Mouse (Mus musculus) cerebellum, adult 2 months (tissue): ENCODE measurements around the gene Btf3.

Experiments
- CTCF ChIP-seq: fragments of 200-500 bp; IDR thresholded peaks from 2 replicates; pipeline ENCODE4 v1.5.1; 2011; ENCODE audit warnings: low read depth, mild to moderate bottlenecking, control low read depth, low read length, moderate library complexity, borderline replicate concordance; ENCODE audit not compliant: insufficient read depth
- POLR2A ChIP-seq: fragments of 200-500 bp; IDR thresholded peaks from 2 replicates; pipeline ENCODE4 v1.6.1; 2011; ENCODE audit warnings: low read length, control low read depth, borderline replicate concordance; ENCODE audit not compliant: insufficient read depth

DNA sequence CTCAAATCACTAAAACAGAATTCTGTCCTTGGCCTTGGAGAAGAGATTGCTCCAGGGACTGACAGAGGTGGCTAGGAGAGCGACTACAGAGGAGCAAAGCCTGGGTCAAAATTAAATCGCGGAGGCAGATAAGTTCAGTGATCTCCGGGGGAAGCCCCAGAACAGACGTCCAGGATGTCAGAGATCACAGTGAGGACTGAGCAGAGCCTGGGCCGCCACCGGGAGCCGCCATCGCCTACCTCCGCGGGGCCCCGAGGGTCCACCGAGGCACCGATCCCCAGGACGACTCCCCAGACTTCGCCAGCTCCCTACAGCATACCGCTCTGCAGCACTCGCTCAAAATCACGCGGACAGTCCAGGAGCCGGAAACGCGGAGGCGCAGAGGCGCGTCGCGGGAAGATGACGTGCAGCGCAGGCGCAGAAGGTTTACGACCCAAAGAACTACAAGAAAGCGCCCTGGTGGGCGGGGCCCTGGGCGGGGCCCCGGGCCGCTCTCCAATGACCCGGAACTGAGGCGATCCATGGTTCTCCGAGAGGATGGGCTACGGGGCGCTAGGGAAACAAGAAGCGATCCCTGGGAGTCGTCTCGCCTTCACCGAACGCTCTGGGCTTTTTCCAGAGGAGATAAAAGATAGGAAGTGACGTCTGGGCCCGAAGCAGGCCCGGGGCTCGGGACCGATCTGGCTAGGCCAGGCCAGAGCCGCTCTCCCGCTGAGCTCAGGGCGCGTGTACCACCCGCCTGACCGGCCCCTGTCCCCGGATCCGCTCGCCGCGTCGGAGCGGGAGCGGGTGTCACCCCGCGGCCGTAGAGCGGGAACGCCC, 54.0 kb downstream of the Btf3 start, which contains the start of the genes Utp15 and Ankra2:
- TF ChIP-seq POLR2A (peak; percentile 74), CTCF (no peak)
